Mouse (Mus musculus): ENCODE results near the gene Lpp.

DNA sequence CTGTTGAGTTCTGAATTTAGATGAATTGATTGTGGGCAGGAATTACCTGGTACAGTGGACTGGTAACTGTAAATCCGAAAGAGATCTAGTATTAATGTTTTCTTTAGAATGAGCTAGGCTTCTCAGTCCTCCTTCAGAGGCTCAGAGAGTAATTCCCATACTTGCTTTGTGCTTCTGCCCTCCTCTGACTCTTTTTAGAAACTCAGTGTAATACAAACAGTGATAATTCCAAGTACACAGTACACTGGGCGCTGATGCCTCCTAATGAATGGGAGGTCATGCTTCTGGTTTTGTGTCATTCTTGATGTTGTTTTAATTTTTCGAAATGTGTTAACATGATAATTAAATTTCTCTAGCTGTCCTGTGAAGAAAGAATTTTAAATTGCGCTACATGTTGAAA, 347.4 kb downstream of the Lpp start:
- TF ChIP-seq CTCF (IDR thresholded peaks at IDR 0.05; ENCODE audit: low read depth): no peak
- TF ChIP-seq EP300 (IDR thresholded peaks at IDR 0.05; ENCODE audit: low read depth): no peak

Data from liver, postnatal 0 days (tissue).